ENCODE assay signal across 26 mouse cellular contexts in the genomic region with DNA sequence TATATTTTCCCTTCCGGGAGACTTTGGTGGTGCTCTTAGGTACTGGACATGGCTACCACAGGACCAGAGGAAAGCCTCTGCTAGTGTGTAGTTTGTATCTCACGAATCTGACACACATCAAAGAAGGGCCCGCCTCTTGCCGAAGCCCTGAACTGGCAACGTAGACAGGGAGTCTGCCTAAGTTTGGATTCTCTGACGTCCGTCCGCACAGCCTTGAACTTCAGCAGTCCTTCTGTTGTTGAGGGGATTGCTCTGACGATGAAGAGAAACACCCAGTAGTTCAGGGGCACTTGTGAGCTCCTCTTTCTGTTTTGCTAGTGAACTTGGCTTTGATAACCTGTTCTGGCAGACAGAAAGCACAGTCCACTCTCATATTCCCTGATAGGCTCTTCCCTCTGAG.
A peak's percentile ranks its signal among the peaks of the same experiment; 100 is the strongest.
DNase-seq lines count a peak whose midpoint lies in the region; ATAC-seq and TF ChIP-seq lines count a peak whose summit lies in the region.
"Had no signal": no experiment of that assay in that cellular context is flagged by ENCODE, and none has a peak within 500 bp of the region (broad histone marks: within the 10 kb centered on the region; RNA-seq: fewer than 3 reads in every experiment).

No protein-coding gene starts in this region.

- peaks cover 11% of the 10 kb centered on the region for H3K4me1 ChIP-seq in lung, embryonic 14.5 days (ENCODE audit: insufficient read depth)
- H3K4me1 ChIP-seq: forebrain, embryonic 15.5 days had no signal

- no peaks in the 10 kb centered on the region for H3K36me3 ChIP-seq in lung, embryonic 14.5 days (ENCODE audit: insufficient read depth)
- H3K36me3 ChIP-seq: embryonic facial prominence, embryonic 13.5 days; forebrain, embryonic 12.5 days; forebrain, embryonic 15.5 days; heart, embryonic 10.5 days; heart, embryonic 13.5 days; hindbrain, embryonic 12.5 days; hindbrain, embryonic 15.5 days had no signal

- H3K4me2 ChIP-seq in lung, embryonic 14.5 days = no peak overlapping the region
- H3K4me2 ChIP-seq: embryonic facial prominence, embryonic 13.5 days; forebrain, embryonic 12.5 days; forebrain, embryonic 15.5 days; heart, embryonic 13.5 days; hindbrain, embryonic 12.5 days; hindbrain, embryonic 15.5 days had no signal

- no peak overlapping the region for H3K4me3 ChIP-seq in lung, embryonic 14.5 days (ENCODE audit: low read depth, low read length)
- H3K4me3 ChIP-seq: embryonic facial prominence, embryonic 10.5 days; embryonic facial prominence, embryonic 13.5 days; erythroblast, embryonic 14.5 days; forebrain, embryonic 12.5 days; forebrain, embryonic 15.5 days; heart, adult 2 months; heart, embryonic 10.5 days; heart, embryonic 13.5 days; hindbrain, embryonic 12.5 days; hindbrain, embryonic 15.5 days had no signal

- WGBS in lung, embryonic 14.5 days = 70% methylated on average over 9 of the region's 9 CpGs

- ATAC-seq in lung, embryonic 14.5 days (ENCODE audit: insufficient read depth) = no peak
- ATAC-seq: CD4-positive, CD25-positive, alpha-beta regulatory T cell, adult 4 months; forebrain, embryonic 15.5 days had no signal

- DNase-seq in lung, embryonic 14.5 days = no peak
- no peak for DNase-seq in lung, postnatal 36 days
- peak; percentile 82 for DNase-seq in adrenal gland, adult 8-10 months
- peak; percentile 76 for DNase-seq in adrenal gland, postnatal 10 days
- DNase-seq in adrenal gland, postnatal 36 days = peak; percentile 68 to 84
- no peak for DNase-seq in embryo, embryonic 10.5 days (ENCODE audit: low spot score)
- no peak for DNase-seq in thymus, postnatal 36 days
- DNase-seq in gastrocnemius, postnatal 4 days (ENCODE audit: low spot score in 2 of 2) = no peak
- DNase-seq: cerebellum, adult 11 months; cerebellum, adult 2 months; cerebellum, adult 9-11 months; cerebellum, postnatal 25 days; embryo, embryonic 11 days; gastrocnemius, postnatal 25 days; heart, adult 2 months; heart, postnatal 14 days had no signal

- H3K9me3 ChIP-seq in lung, embryonic 14.5 days (ENCODE audit: low read depth, low read length) = no peaks in the 10 kb centered on the region
- H3K9me3 ChIP-seq: embryonic facial prominence, embryonic 10.5 days; embryonic facial prominence, embryonic 13.5 days; forebrain, embryonic 12.5 days; forebrain, embryonic 15.5 days; heart, embryonic 10.5 days; heart, embryonic 13.5 days; hindbrain, embryonic 12.5 days; hindbrain, embryonic 15.5 days had no signal

- H3K27ac ChIP-seq in lung, embryonic 14.5 days (ENCODE audit: low read depth) = 0 out of 2 replicates have a peak overlapping the region, but pooled peaks have one; percentile 18
- H3K27ac ChIP-seq: embryonic facial prominence, embryonic 10.5 days; forebrain, embryonic 12.5 days; forebrain, embryonic 15.5 days; heart, adult 2 months; heart, embryonic 13.5 days; hindbrain, embryonic 12.5 days; hindbrain, embryonic 15.5 days had no signal

- no peak for TF ChIP-seq CTCF in lung, embryonic 14.5 days (IDR thresholded peaks at IDR 0.05; ENCODE audit: low read depth)

- no peak overlapping the region for H3K9ac ChIP-seq in lung, embryonic 14.5 days
- H3K9ac ChIP-seq: embryonic facial prominence, embryonic 13.5 days; forebrain, embryonic 12.5 days; forebrain, embryonic 15.5 days; heart, embryonic 13.5 days; hindbrain, embryonic 12.5 days; hindbrain, embryonic 15.5 days had no signal

- H3K27me3 ChIP-seq in lung, embryonic 14.5 days (ENCODE audit: insufficient read depth, low read length) = no peaks in the 10 kb centered on the region
- H3K27me3 ChIP-seq: embryonic facial prominence, embryonic 13.5 days; heart, embryonic 13.5 days; hindbrain, embryonic 12.5 days had no signal

Comparison
In these comparisons a context has a peak if more than half of its experiments do, and no peak if none do; other contexts are left out.
1. DNase-seq: peak in adrenal gland, adult 8-10 months (single experiment), adrenal gland, postnatal 10 days (single experiment) and adrenal gland, postnatal 36 days (2 of 2); none in lung, embryonic 14.5 days (single experiment), lung, postnatal 36 days (single experiment), embryo, embryonic 10.5 days (single experiment), thymus, postnatal 36 days (0 of 2) and gastrocnemius, postnatal 4 days (0 of 2).